Mouse (Mus musculus) thymus, adult 18-20 months (tissue): ENCODE results near the gene Pcbp4.

ENCODE experiments used
- DNase-seq, 2 experiments: peaks; one replicate each; pipeline ENCODE4 v3.0.0; 2022; ENCODE audit warnings: mixed read lengths in 2 of 2

Gene Pcbp4

GRCm38 (mm10) chr9:106447348-106447747, 5.7 kb upstream of the Pcbp4 start, which contains the start of the genes Abhd14b and Abhd14a:
Abhd14b (plus strand) TSS chr9:106447459.
Abhd14a (minus strand) TSS chr9:106447678.
- peak; percentile 70 to 72 for DNase-seq

- no peak for DNase-seq
These were observed 5.1 kb upstream of the Pcbp4 start for GRCm38 (mm10) chr9:106447951-106448350.

GRCm38 (mm10) chr9:106448498-106449031, 4.5 kb upstream of the Pcbp4 start:
- no peak for DNase-seq

GRCm38 (mm10) chr9:106449947-106450346, 3.1 kb upstream of the Pcbp4 start:
- DNase-seq = no peak

- DNase-seq = no peak
These were observed 2.4 kb upstream of the Pcbp4 start for GRCm38 (mm10) chr9:106450661-106451060.

GRCm38 (mm10) chr9:106451298-106451697, 1.8 kb upstream of the Pcbp4 start:
- no peak for DNase-seq

- DNase-seq = no peak
These were observed 1.2 kb upstream of the Pcbp4 start for GRCm38 (mm10) chr9:106451899-106452298.

- DNase-seq = no peak
These were observed 740 bp upstream of the Pcbp4 start for GRCm38 (mm10) chr9:106452351-106452750.

- DNase-seq = no peak
These were observed 270 bp upstream of the Pcbp4 start for GRCm38 (mm10) chr9:106452821-106453220.

- no peak for DNase-seq
These were observed 1.1 kb downstream of the Pcbp4 start for GRCm38 (mm10) chr9:106454071-106454761.

- no peak for DNase-seq
These were observed 2.0 kb downstream of the Pcbp4 start for GRCm38 (mm10) chr9:106454888-106455681.

GRCm38 (mm10) chr9:106456325-106457162, 3.5 kb downstream of the Pcbp4 start:
- DNase-seq = no peak

- DNase-seq = no peak
These were observed 4.1 kb downstream of the Pcbp4 start for GRCm38 (mm10) chr9:106457163-106457559.

- DNase-seq = no peak
These were observed 4.8 kb downstream of the Pcbp4 start for GRCm38 (mm10) chr9:106457920-106458319.

GRCm38 (mm10) chr9:106459946-106460345, 6.9 kb downstream of the Pcbp4 start:
- no peak for DNase-seq

GRCm38 (mm10) chr9:106460401-106461025, 7.4 kb downstream of the Pcbp4 start:
- DNase-seq = no peak

- no peak for DNase-seq
These were observed 7.9 kb downstream of the Pcbp4 start for GRCm38 (mm10) chr9:106461026-106461415.

GRCm38 (mm10) chr9:106461641-106462429, 8.7 kb downstream of the Pcbp4 start:
- DNase-seq = no peak

- DNase-seq = no peak
These were observed 9.3 kb downstream of the Pcbp4 start for GRCm38 (mm10) chr9:106462430-106462800.

GRCm38 (mm10) chr9:106463122-106464063, 10.3 kb downstream of the Pcbp4 start:
- no peak for DNase-seq
